Mouse (Mus musculus): Measurements from ENCODE around the gene Krtap5-5. TPM values are rescaled to one million over a fixed set of nuclear protein-coding genes. Genes with fewer than 3 reads are reported as not detected.
A peak's percentile ranks its signal among the peaks of the same experiment; 100 is the strongest.
"Not testable (repeated sequence)": the region's sequence is repeated elsewhere in the genome, so short reads cannot be mapped to it uniquely, and the experiment has no call there.

Gene Krtap5-5
- total RNA-seq (2012; rRNA removed) (not detected in 2 replicates), total RNA-seq (2014; rRNA removed) (not detected in 2 replicates), polyA plus RNA-seq (2012; ENCODE audit: insufficient read length, low read depth) (not detected in 2 replicates)

DNA sequence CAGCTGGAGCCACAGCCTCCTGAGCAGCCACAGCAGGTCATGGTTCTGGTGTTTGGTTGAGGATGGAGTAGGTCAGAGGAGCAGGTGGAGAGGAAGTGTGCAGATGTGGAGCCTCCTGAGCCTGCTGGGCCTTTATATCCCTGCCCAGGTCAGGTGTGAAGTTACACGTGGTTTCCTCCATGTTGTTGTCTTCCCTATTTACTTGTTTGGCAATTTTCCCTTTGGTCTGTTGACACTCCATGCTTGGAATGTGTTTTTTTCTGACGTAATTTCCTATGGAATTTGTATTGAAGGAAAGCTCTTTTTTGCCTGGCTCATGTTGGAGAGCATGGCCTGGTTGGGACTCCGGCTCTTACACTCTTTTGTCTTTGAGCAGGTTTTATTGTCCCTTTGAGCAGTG, at the start of gene Krtap5-5:
Krtap5-5 (minus strand) TSS at position 101 of the 400 bp plus-strand sequence.
- in situ Hi-C loops (cut with MboI; ENCODE audit: low pct_ligation_motif_present, low pct_unique_long_range_greater_than_20kb, low sequenced_read_pairs), result not testable (repeated sequence)

DNA sequence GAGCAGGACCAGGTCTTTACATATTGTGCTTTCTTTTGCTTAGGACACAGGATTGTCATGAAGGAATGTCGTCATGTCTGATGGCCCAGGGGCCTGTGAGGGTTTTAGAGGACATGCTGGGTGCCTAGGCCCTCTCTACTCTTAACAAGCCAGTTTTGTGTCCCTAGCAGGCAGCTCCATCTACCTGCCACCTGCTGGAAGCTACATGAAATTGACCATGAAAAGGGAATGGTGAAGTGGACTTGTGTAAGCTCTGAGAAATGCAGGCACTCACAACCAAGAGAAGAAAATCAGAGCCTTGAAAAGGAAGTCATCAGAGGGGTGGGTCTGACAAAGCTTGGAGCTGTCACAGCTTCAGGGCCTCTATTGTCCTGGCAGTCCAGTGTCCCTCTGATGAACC, 49.5 kb upstream of the Krtap5-5 start:
- H3K4me2 ChIP-seq (ENCODE audit: insufficient read depth, low read depth, poor library complexity, severe bottlenecking); in situ Hi-C loops (cut with MboI; ENCODE audit: low pct_ligation_motif_present, low pct_unique_long_range_greater_than_20kb, low sequenced_read_pairs); H3K4me3 ChIP-seq (replicated peaks in 1 of 3; ENCODE audit: low read depth in 2 of 3, low read length in 2 of 3, poor library complexity in 1 of 3); H3K79me2 ChIP-seq (replicated peaks; ENCODE audit: control insufficient read depth, extremely low read depth, insufficient read depth, poor library complexity, severe bottlenecking); H3K27ac ChIP-seq (ENCODE audit: insufficient read depth, low read depth); DNase-seq (ENCODE audit: extremely low read depth); dilution Hi-C loops (cut with MboI; ENCODE audit: extremely low pct_ligation_motif_present, extremely low pct_unique_long_range_greater_than_20kb, low sequenced_read_pairs); H3K36me3 ChIP-seq (replicated peaks in 1 of 2; ENCODE audit: control insufficient read depth in 1 of 2, insufficient read depth in 1 of 2, low read length in 1 of 2); H3K9ac ChIP-seq (ENCODE audit: insufficient read depth, low read depth); H3K4me1 ChIP-seq (ENCODE audit: control insufficient read depth in 1 of 2, insufficient read depth in 2 of 2); H3K9me3 ChIP-seq (replicated peaks; ENCODE audit: low read length): not testable (repeated sequence)
- H3K27me3 ChIP-seq (replicated peaks), result peaks cover 37% of the 10 kb centered on the region
- TF ChIP-seq CTCF (conservative IDR thresholded peaks at IDR 0.05 in 1 of 2, IDR thresholded peaks at IDR 0.05 in 1 of 2; ENCODE audit: low read depth in 2 of 2, low read length in 2 of 2), result peak in 1 of 2 experiments; percentile 18; a peak in 1 of 4 replicates

More for the DNA sequence above, at the start of gene Krtap5-5:
- H3K9ac ChIP-seq (ENCODE audit: insufficient read depth, low read depth); H3K79me2 ChIP-seq (replicated peaks; ENCODE audit: control insufficient read depth, extremely low read depth, insufficient read depth, poor library complexity, severe bottlenecking); H3K4me2 ChIP-seq (ENCODE audit: insufficient read depth, low read depth, poor library complexity, severe bottlenecking); dilution Hi-C loops (cut with MboI; ENCODE audit: extremely low pct_ligation_motif_present, extremely low pct_unique_long_range_greater_than_20kb, low sequenced_read_pairs); H3K4me3 ChIP-seq (replicated peaks in 1 of 3; ENCODE audit: low read depth in 2 of 3, low read length in 2 of 3, poor library complexity in 1 of 3); H3K4me1 ChIP-seq (ENCODE audit: control insufficient read depth in 1 of 2, insufficient read depth in 2 of 2); DNase-seq (ENCODE audit: extremely low read depth); H3K36me3 ChIP-seq (replicated peaks in 1 of 2; ENCODE audit: control insufficient read depth in 1 of 2, insufficient read depth in 1 of 2, low read length in 1 of 2); H3K27ac ChIP-seq (ENCODE audit: insufficient read depth, low read depth); H3K9me3 ChIP-seq (replicated peaks; ENCODE audit: low read length): not testable (repeated sequence)
- peaks cover 63% of the 10 kb centered on the region for H3K27me3 ChIP-seq (replicated peaks)

GRCm38 (mm10) chr7:142278183-142278582, 48.4 kb upstream of the Krtap5-5 start:
- dilution Hi-C loops (cut with MboI; ENCODE audit: extremely low pct_ligation_motif_present, extremely low pct_unique_long_range_greater_than_20kb, low sequenced_read_pairs); in situ Hi-C loops (cut with MboI; ENCODE audit: low pct_ligation_motif_present, low pct_unique_long_range_greater_than_20kb, low sequenced_read_pairs); H3K27ac ChIP-seq (ENCODE audit: insufficient read depth, low read depth); H3K4me2 ChIP-seq (ENCODE audit: insufficient read depth, low read depth, poor library complexity, severe bottlenecking); H3K4me3 ChIP-seq (replicated peaks in 1 of 3; ENCODE audit: low read depth in 2 of 3, low read length in 2 of 3, poor library complexity in 1 of 3); H3K79me2 ChIP-seq (replicated peaks; ENCODE audit: control insufficient read depth, extremely low read depth, insufficient read depth, poor library complexity, severe bottlenecking); H3K4me1 ChIP-seq (ENCODE audit: control insufficient read depth in 1 of 2, insufficient read depth in 2 of 2); H3K9ac ChIP-seq (ENCODE audit: insufficient read depth, low read depth); H3K36me3 ChIP-seq (replicated peaks in 1 of 2; ENCODE audit: control insufficient read depth in 1 of 2, insufficient read depth in 1 of 2, low read length in 1 of 2); H3K9me3 ChIP-seq (replicated peaks; ENCODE audit: low read length): not testable (repeated sequence)
- H3K27me3 ChIP-seq (replicated peaks), result peaks cover 28% of the 10 kb centered on the region
- TF ChIP-seq CTCF (conservative IDR thresholded peaks at IDR 0.05 in 1 of 2, IDR thresholded peaks at IDR 0.05 in 1 of 2; ENCODE audit: low read depth in 2 of 2, low read length in 2 of 2) (peak; percentile 36 to 54; a peak in 2 of 4 replicates), SMC3 (IDR thresholded peaks at IDR 0.05; ENCODE audit: low read depth, low read length) (peak; percentile 19; the same call in 1 of the 2 replicates)
- peak; percentile 39 for DNase-seq (ENCODE audit: extremely low read depth)

DNA sequence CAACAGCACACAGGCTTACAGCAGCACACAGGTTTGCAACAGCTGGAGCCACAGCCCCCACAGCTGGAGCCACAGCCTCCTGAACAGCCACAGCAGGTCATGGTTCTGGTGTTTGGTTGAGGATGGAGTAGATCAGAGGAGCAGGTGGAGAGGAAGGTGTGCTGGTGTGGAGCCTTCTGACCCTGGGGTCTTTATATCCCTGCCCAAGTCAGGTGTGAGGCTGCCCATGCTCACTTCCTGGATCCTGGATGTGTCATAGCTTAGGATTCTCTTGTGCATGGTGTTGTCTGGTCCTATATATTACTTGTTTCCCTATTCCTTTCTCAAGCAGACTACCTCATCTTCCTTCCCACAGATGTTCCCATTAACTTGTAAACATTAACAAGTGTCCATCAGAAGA, 44.5 kb upstream of the Krtap5-5 start, which contains the start of gene Gm4559:
Gm4559 (minus strand) TSS at position 101 of the 400 bp plus-strand sequence.
- H3K36me3 ChIP-seq (replicated peaks in 1 of 2; ENCODE audit: control insufficient read depth in 1 of 2, insufficient read depth in 1 of 2, low read length in 1 of 2); H3K79me2 ChIP-seq (replicated peaks; ENCODE audit: control insufficient read depth, extremely low read depth, insufficient read depth, poor library complexity, severe bottlenecking); H3K4me2 ChIP-seq (ENCODE audit: insufficient read depth, low read depth, poor library complexity, severe bottlenecking); H3K9ac ChIP-seq (ENCODE audit: insufficient read depth, low read depth); dilution Hi-C loops (cut with MboI; ENCODE audit: extremely low pct_ligation_motif_present, extremely low pct_unique_long_range_greater_than_20kb, low sequenced_read_pairs); H3K4me3 ChIP-seq (replicated peaks in 1 of 3; ENCODE audit: low read depth in 2 of 3, low read length in 2 of 3, poor library complexity in 1 of 3); in situ Hi-C loops (cut with MboI; ENCODE audit: low pct_ligation_motif_present, low pct_unique_long_range_greater_than_20kb, low sequenced_read_pairs); H3K4me1 ChIP-seq (ENCODE audit: control insufficient read depth in 1 of 2, insufficient read depth in 2 of 2); DNase-seq (ENCODE audit: extremely low read depth); H3K27ac ChIP-seq (ENCODE audit: insufficient read depth, low read depth); H3K9me3 ChIP-seq (replicated peaks; ENCODE audit: low read length): not testable (repeated sequence)
- H3K27me3 ChIP-seq (replicated peaks), result peaks cover 38% of the 10 kb centered on the region

GRCm38 (mm10) chr7:142258254-142258653, 28.5 kb upstream of the Krtap5-5 start, which contains the start of gene Gm2431:
Gene Gm2431, minus strand, starts transcription at chr7:142258354.
- in situ Hi-C loops (cut with MboI; ENCODE audit: low pct_ligation_motif_present, low pct_unique_long_range_greater_than_20kb, low sequenced_read_pairs); dilution Hi-C loops (cut with MboI; ENCODE audit: extremely low pct_ligation_motif_present, extremely low pct_unique_long_range_greater_than_20kb, low sequenced_read_pairs); H3K9me3 ChIP-seq (replicated peaks; ENCODE audit: low read length); DNase-seq (ENCODE audit: extremely low read depth); H3K4me2 ChIP-seq (ENCODE audit: insufficient read depth, low read depth, poor library complexity, severe bottlenecking); H3K36me3 ChIP-seq (replicated peaks in 1 of 2; ENCODE audit: control insufficient read depth in 1 of 2, insufficient read depth in 1 of 2, low read length in 1 of 2); H3K79me2 ChIP-seq (replicated peaks; ENCODE audit: control insufficient read depth, extremely low read depth, insufficient read depth, poor library complexity, severe bottlenecking); H3K9ac ChIP-seq (ENCODE audit: insufficient read depth, low read depth); H3K4me1 ChIP-seq (ENCODE audit: control insufficient read depth in 1 of 2, insufficient read depth in 2 of 2); H3K27ac ChIP-seq (ENCODE audit: insufficient read depth, low read depth); H3K4me3 ChIP-seq (replicated peaks in 1 of 3; ENCODE audit: low read depth in 2 of 3, low read length in 2 of 3, poor library complexity in 1 of 3): not testable (repeated sequence)
- H3K27me3 ChIP-seq (replicated peaks), result peaks cover 32% of the 10 kb centered on the region

Measured in CH12.LX (cell line).